Mouse (Mus musculus) lung, postnatal 25 days (tissue): ENCODE measurements around the gene Rpf1.

Source experiments
- DNase-seq: peaks from one replicate; pipeline ENCODE4 v3.0.0; 2022; ENCODE audit warnings: low spot score

Rpf1 gene

GRCm38 (mm10) chr3:146500003-146500809 is 21.0 kb downstream of the Rpf1 start:
- peak; percentile 63 for DNase-seq

GRCm38 (mm10) chr3:146499431-146500002 is 21.7 kb downstream of the Rpf1 start, which contains the start of the genes Spata1 and Gng5:
TSS of gene Spata1 (minus strand) at chr3:146499753.
TSS of gene Gng5 (plus strand) at chr3:146499807.
- DNase-seq: peak; percentile 89

DNA sequence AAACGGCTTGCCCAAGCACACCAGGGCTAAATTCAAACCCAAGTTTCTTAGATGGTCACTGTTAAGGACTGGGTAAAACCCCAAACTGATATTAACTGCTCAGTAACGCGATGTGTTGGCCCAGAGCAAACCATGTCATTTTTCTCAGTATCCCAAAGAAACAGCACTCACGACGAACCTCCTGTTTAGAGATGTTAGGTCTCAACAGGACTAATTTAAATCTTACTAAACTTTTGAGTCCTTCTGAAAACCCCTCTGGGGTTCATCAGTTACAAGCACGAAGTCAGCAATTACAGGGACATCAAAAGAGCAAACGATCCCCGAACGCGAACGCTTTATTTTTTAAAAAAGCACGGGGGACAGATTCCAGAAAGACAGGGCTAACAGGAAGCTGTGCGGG is 22.2 kb downstream of the Rpf1 start:
- DNase-seq: peak; percentile 24

- no peak for DNase-seq
Observed at GRCm38 (mm10) chr3:146494941-146495340, 26.3 kb downstream of the Rpf1 start.

GRCm38 (mm10) chr3:146486464-146486863 is 34.8 kb downstream of the Rpf1 start:
- DNase-seq: no peak

DNA sequence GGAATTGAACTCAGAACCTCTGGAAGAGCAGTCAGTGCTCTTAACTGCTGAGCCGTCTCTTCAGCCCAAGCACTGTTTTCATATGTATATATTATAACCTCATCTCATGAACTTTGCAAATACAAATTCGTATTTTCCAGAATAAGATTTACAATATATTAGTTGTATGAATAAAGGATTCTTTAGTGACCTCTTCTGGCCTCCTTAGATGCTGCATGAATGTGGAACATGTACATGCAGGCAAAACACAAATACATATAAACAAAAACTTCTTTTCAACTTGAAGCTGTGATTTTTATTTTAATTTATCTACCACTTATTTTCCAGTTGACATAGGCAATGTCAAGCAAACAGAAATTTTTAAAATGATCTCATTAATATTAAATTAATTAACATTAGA is 39.2 kb downstream of the Rpf1 start:
- DNase-seq: no peak

DNA sequence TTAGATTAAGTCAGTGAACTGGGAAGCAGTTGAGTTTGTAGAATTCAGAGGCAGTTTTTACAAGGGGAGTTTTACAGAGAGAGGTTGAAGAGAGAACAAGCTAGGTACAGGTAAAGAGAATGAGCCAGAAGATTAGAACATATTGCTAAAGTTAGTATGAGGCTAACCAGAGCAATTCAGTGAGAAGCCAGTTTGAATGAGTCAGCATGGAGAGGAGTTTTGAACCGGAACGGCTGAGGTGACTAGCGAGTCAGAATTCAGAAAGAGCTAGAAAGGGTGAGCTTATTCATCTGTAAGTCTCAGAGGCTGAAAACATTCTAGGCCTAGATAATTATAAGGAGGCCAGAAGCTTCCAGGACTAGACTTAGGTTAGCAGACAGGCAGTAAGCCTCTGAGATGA is 46.8 kb downstream of the Rpf1 start:
- no peak for DNase-seq

- no peak for DNase-seq
Observed at GRCm38 (mm10) chr3:146473741-146474140, 47.5 kb downstream of the Rpf1 start.

- no peak for DNase-seq
Observed at GRCm38 (mm10) chr3:146472657-146473056, 48.6 kb downstream of the Rpf1 start.

GRCm38 (mm10) chr3:146469226-146469625 is 52.0 kb downstream of the Rpf1 start:
- DNase-seq: no peak

- no peak for DNase-seq
Observed at GRCm38 (mm10) chr3:146462939-146463338, 58.3 kb downstream of the Rpf1 start.
